Mouse (Mus musculus) large intestine, adult 2 months (tissue): ENCODE measurements around the gene Gm28308. TPM values are rescaled to one million over a fixed set of nuclear protein-coding genes. Genes with fewer than 3 reads are reported as not detected.

Experiments
- DNase-seq: peaks from one replicate; pipeline ENCODE4 v3.0.0-alpha.2; 2012; ENCODE audit warnings: low read depth, low spot score
- WGBS: fragments of 180-500 bp; shearing (Covaris S2); methylation state at CpG from one replicate; pipeline ENCODE4 v1.1.7; 2018; 5-methylcytosine and 5-hydroxymethylcytosine counted together
- polyA plus RNA-seq: library from polyadenylated mRNA; depleted of rRNA; stranded (reverse); fragments of >200 nt; gene quantifications from 2 replicates; pipeline ENCODE4 v1.2.3, GENCODE M21; 2012; rRNA removed

The Gm28308 gene
- 0.21 and 0.24 TPM in 2 replicates for polyA plus RNA-seq

GRCm38 (mm10) chr6:52213119-52213986 is at the start of gene Gm28308, which contains the start of gene Hoxa3:
TSS of gene Gm28308 (minus strand) at chr6:52213339.
TSS of gene Hoxa3 (minus strand) at chr6:52213336.
- 22% methylated on average over 38 of the region's 38 CpGs for WGBS
- no peak for DNase-seq

GRCm38 (mm10) chr6:52262463-52263320 is 49.6 kb upstream of the Gm28308 start:
- DNase-seq = peak; percentile 63
- WGBS = 16% methylated on average over 24 of the region's 24 CpGs

GRCm38 (mm10) chr6:52261751-52262462 is 48.8 kb upstream of the Gm28308 start:
- DNase-seq = no peak
- WGBS = 17% methylated on average over 9 of the region's 9 CpGs

GRCm38 (mm10) chr6:52260654-52261575 is 47.8 kb upstream of the Gm28308 start, which contains the start of gene Hoxa13:
TSS of gene Hoxa13 (minus strand) at chr6:52260880.
- DNase-seq = no peak
- 2% methylated on average over 49 of the region's 72 CpGs for WGBS

GRCm38 (mm10) chr6:52259811-52260261 is 46.7 kb upstream of the Gm28308 start:
- no peak for DNase-seq
- WGBS = 2% methylated on average over 39 of the region's 39 CpGs

- 8% methylated on average over 25 of the region's 25 CpGs for WGBS
- no peak for DNase-seq
Observed at GRCm38 (mm10) chr6:52259081-52259790, 46.1 kb upstream of the Gm28308 start.

DNA sequence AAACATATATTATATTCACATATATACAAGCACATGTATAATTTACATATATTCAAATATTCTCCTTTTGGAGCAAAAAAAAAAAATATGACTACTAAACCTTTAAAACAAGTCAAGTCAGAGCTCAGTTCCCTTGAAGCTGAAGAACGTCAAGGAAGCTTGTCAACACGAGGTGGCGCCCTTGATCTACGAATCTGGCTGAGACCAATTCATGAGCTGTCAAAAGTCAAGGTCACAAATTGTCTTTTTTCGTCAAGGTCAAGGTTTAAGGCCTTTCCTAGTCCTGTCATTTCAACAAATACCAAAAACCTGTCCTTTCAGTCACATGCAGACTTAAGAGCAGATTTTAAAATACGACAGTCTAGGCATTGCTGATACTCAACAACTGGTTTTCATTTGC is 43.8 kb upstream of the Gm28308 start:
- 1% methylated on average over 6 of the region's 6 CpGs for WGBS
- DNase-seq = no peak

GRCm38 (mm10) chr6:52253511-52254500 is 40.7 kb upstream of the Gm28308 start:
- 6% methylated on average over 59 of the region's 59 CpGs for WGBS
- DNase-seq = no peak

DNA sequence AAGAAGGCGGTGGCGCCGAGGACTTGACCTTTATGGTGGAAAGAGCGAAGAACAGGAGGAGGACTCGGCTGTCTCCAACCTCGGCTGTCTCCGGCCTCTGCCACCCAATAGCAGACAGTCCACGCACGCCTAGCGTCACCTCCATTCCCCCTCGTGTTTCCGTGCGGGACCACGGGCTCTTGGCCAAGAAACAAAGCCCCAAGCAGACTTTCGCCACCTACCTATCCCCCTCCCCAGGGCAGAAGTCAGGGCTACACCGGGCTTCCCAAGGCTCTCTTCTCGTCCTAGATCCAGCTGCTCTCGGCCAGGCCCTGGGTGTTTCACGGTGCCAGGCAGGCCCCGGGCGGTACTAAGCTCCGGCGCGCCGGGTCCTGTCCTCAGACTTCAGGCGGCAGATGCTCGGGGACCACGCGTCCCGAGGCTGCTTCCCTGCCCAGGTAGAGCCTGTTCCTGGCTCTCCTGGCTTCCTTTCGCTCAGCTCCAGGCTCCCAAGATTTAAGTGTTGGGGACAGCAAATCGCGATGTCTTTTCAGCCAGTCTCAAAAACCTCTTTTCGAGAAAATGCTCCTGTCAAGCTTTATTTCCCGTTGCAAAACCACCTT is 39.7 kb upstream of the Gm28308 start:
- DNase-seq = no peak
- 15% methylated on average over 35 of the region's 35 CpGs for WGBS

- no peak for DNase-seq
Observed at GRCm38 (mm10) chr6:52252016-52252774, 39.1 kb upstream of the Gm28308 start.

GRCm38 (mm10) chr6:52251177-52251879 is 38.2 kb upstream of the Gm28308 start:
- 14% methylated on average over 7 of the region's 7 CpGs for WGBS

More at GRCm38 (mm10) chr6:52252016-52252774, 39.1 kb upstream of the Gm28308 start:
- 21% methylated on average over 24 of the region's 24 CpGs for WGBS

DNA sequence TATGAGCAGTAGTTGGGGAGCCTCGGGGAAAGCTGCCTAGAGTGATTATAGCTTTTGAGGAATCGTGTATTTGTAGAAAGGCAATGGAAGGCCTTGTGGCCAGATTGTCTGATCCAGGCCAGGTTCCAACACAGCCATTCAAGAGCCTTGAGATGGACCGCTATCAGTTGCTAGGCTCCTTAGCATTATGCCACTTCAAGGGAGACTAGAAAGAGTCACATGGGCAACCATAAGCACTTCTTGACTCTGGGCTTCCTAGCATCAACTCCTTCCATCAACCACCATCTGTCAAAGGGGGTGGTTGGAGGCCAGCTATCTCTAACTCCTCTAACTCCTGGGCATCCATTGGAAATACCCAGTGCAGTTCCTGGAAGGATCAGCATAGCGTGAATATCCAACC is 36.7 kb upstream of the Gm28308 start:
- no peak for DNase-seq
- WGBS = 27% methylated on average over 4 of the region's 4 CpGs

More at GRCm38 (mm10) chr6:52251177-52251879, 38.2 kb upstream of the Gm28308 start:
- DNase-seq = no peak

- DNase-seq = no peak
- WGBS = 11% methylated on average over 16 of the region's 16 CpGs
Observed at GRCm38 (mm10) chr6:52249415-52249738, 36.2 kb upstream of the Gm28308 start.

DNA sequence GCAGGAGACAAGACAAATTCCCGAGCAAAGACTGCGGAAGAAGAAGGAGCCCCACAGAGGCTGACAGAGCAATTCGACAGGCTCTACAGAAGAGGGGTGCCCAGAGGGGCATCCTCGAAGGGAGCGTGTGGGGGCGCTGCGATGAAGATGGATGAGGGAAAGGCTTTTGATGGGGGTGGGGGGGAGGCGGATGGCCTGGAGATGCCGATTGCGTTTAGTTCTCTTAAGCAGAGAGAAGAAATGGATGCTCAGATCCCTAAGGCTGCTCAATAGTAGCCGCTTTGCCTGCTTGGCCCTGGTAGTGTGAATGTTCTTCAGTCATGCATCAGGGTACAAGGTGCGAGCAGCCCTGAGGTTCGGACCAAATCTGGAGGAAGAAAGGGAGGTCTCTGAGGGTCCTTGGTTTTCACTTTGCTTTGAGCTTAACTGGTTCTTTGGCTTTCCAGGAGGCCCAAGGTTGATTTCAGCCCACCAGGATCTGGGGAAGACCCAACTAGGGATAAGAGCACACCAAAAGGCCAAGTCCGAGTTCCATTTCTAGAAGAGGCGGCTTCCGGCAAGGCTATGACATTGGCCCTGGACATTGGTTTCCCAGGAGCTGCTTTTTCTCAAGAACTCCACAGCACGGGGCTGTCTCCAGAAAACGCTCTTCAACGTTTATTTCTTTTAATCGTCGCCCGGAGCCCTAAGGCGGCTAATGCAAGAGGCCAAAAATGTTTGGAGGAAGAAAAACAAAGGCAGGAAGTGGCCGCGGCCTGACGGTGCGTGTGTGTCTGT is 35.7 kb upstream of the Gm28308 start:
- no peak for DNase-seq
- 9% methylated on average over 27 of the region's 27 CpGs for WGBS
